Mouse (Mus musculus) forebrain, embryonic 10.5 days (tissue): ENCODE results near the gene Atp2a3. TPM values are rescaled to one million over a fixed set of nuclear protein-coding genes. Genes with fewer than 3 reads are reported as not detected.

Source experiments
- DNase-seq: peaks from one replicate; pipeline ENCODE4 v3.0.0-alpha.2; 2017; ENCODE audit warnings: low spot score; ENCODE audit errors: extremely low spot score
- H3K27ac ChIP-seq: fragments of 300-500 bp; sonication (generic); 2 replicates; pipeline ENCODE4 v1.5.1; 2016; ENCODE audit warnings: mild to moderate bottlenecking
- H3K27me3 ChIP-seq: fragments of 300-500 bp; sonication (generic); 2 replicates; pipeline ENCODE4 v1.6.1; 2016; ENCODE audit warnings: mild to moderate bottlenecking; ENCODE audit not compliant: poor library complexity, severe bottlenecking
- H3K36me3 ChIP-seq: fragments of 300-500 bp; sonication (generic); replicated peaks from 2 replicates; pipeline ENCODE4 v1.6.1; 2016; ENCODE audit warnings: mild to moderate bottlenecking, moderate library complexity
- H3K4me1 ChIP-seq: fragments of 300-500 bp; sonication (generic); 2 replicates; pipeline ENCODE4 v1.6.1; 2016
- H3K4me3 ChIP-seq: fragments of 300-500 bp; sonication (generic); 2 replicates; pipeline ENCODE4 v1.5.1; 2016; ENCODE audit warnings: mild to moderate bottlenecking, moderate library complexity
- H3K9me3 ChIP-seq: fragments of 300-500 bp; sonication (generic); 2 replicates; pipeline ENCODE4 v1.6.1; 2016; ENCODE audit warnings: mild to moderate bottlenecking, moderate library complexity
- WGBS: fragments of 180-500 bp; shearing (Covaris S2); methylation state at CpG from one replicate; pipeline ENCODE4 v1.1.7; 2016; 5-methylcytosine and 5-hydroxymethylcytosine counted together
- polyA plus RNA-seq: library from polyadenylated mRNA; unstranded; fragments of >200 nt; fragmentation: Nextera tagmentation; extraction: Ambion mirVana; gene quantifications from 2 replicates; pipeline ENCODE4 v1.2.1, GENCODE M21; 2016

Atp2a3 gene
- polyA plus RNA-seq, 1 experiment from 2014 or later: 1.6 TPM

DNA sequence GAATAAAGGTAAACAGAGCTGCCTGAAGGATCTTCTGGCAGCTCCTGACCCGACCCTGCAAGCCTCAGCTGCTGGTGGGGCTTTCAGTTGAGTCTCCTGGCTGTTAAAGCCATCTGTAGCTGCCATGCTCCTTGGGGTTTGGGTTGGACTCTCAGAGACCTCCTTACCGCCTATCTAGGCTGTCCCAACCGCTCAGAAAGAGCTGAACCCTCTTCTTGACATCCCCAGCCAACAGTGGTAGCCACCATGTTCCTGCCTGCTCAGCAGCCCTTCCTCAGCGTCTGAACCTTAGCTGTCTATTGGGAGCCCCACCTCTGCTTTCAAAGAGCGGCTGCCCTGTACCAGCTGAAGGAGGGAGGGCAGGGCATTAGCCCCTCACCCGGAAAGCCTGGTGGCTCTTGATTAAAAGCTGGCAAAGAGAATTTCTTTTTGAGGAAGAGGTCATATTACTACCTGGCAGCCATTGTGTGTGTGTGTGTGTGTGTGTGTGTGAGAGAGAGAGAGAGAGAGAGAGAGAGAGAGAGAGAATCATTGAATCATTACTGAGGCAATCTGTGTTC is 14.3 kb upstream of the Atp2a3 start:
- Histone ChIP-seq H3K4me3 (no peak overlapping the region), H3K4me1 (peaks cover 45% of the 10 kb centered on the region), H3K36me3 (no peaks in the 10 kb centered on the region), H3K9me3 (peaks cover 9% of the 10 kb centered on the region), H3K27ac (0 out of 2 replicates have a peak overlapping the region, but pooled peaks have one; percentile 12), H3K27me3 (peaks cover 1% of the 10 kb centered on the region; the same call in 1 of the 2 replicates)
- DNase-seq: no peak
- 58% methylated on average over 6 of the region's 6 CpGs for WGBS

DNA sequence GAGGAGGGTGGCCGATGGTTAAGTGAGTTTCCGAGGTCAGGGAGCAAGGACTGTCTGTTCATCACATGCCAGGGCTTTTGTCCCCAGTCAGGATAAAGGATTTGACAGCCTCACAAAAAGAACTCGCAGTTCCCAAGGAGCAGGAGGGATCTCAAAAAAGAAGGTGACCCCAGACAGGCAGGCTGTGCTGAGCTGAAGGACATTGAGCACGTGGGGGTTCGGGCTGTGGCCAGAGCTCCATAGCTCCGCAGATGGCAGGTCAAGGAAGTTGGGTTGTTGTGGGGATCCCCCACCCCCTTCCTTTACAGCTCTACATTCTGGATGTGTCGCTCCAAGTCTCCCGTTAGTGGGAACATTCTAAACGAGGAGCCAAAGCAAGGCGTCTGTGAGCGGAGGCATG is 13.1 kb upstream of the Atp2a3 start:
- Histone ChIP-seq H3K9me3 (peaks cover 9% of the 10 kb centered on the region), H3K27ac (0 out of 2 replicates have a peak overlapping the region, but pooled peaks have one; percentile 46), H3K4me3 (no peak overlapping the region), H3K4me1 (peaks cover 45% of the 10 kb centered on the region), H3K36me3 (no peaks in the 10 kb centered on the region), H3K27me3 (no peaks in the 10 kb centered on the region; the same call in none of the 2 replicates)
- 55% methylated on average over 11 of the region's 11 CpGs for WGBS
- DNase-seq: no peak

DNA sequence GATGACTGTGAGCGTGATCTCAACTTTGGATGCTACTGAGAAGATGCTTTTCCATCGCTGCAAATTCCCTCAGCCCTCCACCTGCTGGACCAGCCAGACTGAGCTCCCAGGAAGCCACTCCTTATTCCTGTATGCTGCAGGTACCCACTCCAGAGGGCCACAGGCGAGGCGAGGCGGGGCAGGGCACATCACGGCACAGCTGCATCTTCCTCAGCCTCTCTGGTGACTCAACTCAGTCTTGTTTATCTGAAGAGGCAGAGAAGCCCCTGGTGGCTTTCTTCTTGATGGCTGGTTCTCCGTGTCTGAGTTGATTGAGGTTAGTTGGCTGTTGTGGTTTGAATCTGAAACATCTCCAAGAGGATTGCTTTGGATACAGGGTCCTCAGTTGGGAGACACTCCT is 12.7 kb upstream of the Atp2a3 start:
- peaks cover 45% of the 10 kb centered on the region for H3K4me1 ChIP-seq
- H3K9me3 ChIP-seq: peaks cover 9% of the 10 kb centered on the region
- no peaks in the 10 kb centered on the region for H3K36me3 ChIP-seq
- no peaks in the 10 kb centered on the region; the same call in none of the 2 replicates for H3K27me3 ChIP-seq
- DNase-seq: no peak
- 0 out of 2 replicates have a peak overlapping the region, but pooled peaks have one; percentile 46 for H3K27ac ChIP-seq
- 75% methylated on average over 7 of the region's 7 CpGs for WGBS
- H3K4me3 ChIP-seq: no peak overlapping the region

DNA sequence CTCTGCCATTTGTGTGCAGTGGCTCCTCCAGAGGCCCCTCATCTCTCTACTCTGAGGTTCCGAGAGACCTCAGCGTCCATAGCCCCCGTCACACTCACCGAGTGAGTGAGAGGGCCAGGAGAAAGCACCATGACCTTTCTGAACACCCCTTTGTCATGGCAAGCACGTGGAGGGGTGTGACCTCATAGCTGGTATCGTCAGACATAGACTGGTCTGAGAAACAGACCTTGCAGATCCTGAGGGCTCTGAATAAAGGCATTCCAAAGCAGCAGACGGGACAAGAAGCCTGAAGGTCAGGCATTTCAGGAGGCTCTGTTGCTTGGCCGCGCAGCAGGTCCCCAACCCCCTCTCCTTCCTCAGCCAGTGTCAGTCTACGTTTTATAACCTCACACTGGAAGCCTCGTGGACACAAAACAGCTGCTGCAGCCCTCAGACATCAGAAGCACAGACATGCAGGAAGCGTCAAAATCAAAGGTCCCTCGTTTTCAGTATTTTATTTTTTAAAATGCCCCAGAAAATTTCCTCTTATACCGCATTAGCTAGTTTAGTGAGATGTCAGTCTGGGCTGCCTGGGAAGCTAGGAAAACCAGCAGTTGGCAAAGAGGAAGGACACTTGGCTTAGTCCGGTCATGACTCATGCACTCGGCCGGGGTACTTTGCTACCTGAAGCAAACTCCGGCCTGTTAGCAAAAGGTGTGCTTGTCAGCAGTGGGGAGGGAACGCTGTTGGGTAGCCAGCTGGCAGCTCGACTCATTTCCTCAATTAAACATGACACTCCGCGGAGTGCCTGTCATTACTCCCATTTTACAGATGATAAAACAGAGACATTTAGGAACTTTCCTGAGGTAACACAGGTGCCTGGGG is 9.6 kb upstream of the Atp2a3 start:
- peaks cover 28% of the 10 kb centered on the region for H3K4me1 ChIP-seq
- H3K27me3 ChIP-seq: no peaks in the 10 kb centered on the region; the same call in 1 of the 2 replicates
- no peak overlapping the region for H3K4me3 ChIP-seq
- H3K36me3 ChIP-seq: no peaks in the 10 kb centered on the region
- WGBS: 82% methylated on average over 22 of the region's 22 CpGs
- no peak overlapping the region for H3K27ac ChIP-seq
- DNase-seq: no peak
- H3K9me3 ChIP-seq: peaks cover 9% of the 10 kb centered on the region

DNA sequence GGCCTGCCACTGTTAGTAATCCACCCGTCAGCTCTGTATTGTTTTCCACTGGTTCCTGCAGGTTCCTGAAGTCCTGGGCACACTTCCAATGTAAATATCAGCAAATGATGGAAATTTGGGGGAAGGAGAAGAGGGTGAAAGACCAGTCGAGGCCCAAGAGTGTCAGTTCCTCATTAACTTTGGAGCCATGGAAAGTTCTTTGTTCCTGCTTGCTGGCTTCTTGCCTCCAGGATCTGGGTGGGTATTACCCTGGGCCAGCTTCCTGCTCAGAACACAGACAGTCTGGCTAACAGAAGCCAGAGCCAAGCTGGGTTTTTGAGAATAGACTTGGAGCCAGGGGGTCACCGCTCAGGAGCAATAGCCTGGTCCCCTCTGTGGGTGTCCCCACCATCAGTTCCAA is 8.7 kb upstream of the Atp2a3 start:
- Histone ChIP-seq H3K27ac (no peak overlapping the region), H3K4me3 (no peak overlapping the region), H3K27me3 (no peaks in the 10 kb centered on the region; the same call in 1 of the 2 replicates), H3K9me3 (peaks cover 9% of the 10 kb centered on the region), H3K4me1 (peaks cover 19% of the 10 kb centered on the region), H3K36me3 (no peaks in the 10 kb centered on the region)
- no peak for DNase-seq
- WGBS: 80% methylated on average over 3 of the region's 3 CpGs

DNA sequence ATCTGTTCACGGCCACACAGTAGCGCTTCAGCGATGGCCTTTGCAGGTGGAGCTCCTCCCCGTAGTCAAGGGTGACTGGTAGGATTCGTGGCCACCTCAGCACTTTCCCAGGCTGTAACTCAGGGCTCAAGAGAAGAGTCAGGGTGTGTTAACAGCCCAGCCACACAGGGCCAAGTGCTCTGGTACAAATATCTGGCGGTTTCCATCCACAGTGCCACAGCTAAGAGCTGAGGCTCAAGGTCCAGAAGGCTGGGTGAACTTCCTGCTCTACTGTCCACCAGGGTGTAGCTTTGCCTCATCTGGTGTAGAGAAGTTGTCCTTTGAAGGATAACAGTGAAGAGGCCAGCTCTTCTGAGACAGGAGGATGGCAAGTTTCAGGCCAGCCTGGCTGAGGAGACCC is 8.3 kb upstream of the Atp2a3 start:
- Histone ChIP-seq H3K4me3 (no peak overlapping the region), H3K9me3 (peaks cover 9% of the 10 kb centered on the region), H3K36me3 (no peaks in the 10 kb centered on the region), H3K27me3 (no peaks in the 10 kb centered on the region; the same call in 1 of the 2 replicates), H3K4me1 (peaks cover 15% of the 10 kb centered on the region), H3K27ac (no peak overlapping the region)
- 93% methylated on average over 6 of the region's 6 CpGs for WGBS
- DNase-seq: no peak

DNA sequence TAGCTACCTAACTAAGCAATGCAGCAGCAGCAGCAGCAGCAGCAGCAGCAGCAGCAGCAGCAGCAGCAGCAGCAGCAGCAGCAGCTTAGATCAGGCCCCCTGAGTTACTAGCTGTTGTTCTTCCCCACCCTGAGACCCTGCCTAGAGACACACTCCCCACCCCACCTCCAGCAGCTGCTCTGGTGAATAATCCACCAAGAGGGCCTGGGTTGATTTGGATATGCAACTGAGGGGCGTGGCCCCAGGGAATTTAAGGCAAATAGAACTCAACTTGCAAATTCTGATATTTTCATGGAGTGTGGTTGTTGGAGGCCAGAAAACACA is 7.9 kb upstream of the Atp2a3 start:
- peaks cover 1% of the 10 kb centered on the region for H3K27me3 ChIP-seq
- WGBS: 79% methylated on average over 1 of the region's 1 CpGs
- no peak overlapping the region for H3K4me3 ChIP-seq
- H3K4me1 ChIP-seq: peaks cover 11% of the 10 kb centered on the region; the same call in 1 of the 2 replicates
- no peak overlapping the region for H3K27ac ChIP-seq
- H3K9me3 ChIP-seq: peaks cover 9% of the 10 kb centered on the region
- no peaks in the 10 kb centered on the region for H3K36me3 ChIP-seq
- DNase-seq: no peak

DNA sequence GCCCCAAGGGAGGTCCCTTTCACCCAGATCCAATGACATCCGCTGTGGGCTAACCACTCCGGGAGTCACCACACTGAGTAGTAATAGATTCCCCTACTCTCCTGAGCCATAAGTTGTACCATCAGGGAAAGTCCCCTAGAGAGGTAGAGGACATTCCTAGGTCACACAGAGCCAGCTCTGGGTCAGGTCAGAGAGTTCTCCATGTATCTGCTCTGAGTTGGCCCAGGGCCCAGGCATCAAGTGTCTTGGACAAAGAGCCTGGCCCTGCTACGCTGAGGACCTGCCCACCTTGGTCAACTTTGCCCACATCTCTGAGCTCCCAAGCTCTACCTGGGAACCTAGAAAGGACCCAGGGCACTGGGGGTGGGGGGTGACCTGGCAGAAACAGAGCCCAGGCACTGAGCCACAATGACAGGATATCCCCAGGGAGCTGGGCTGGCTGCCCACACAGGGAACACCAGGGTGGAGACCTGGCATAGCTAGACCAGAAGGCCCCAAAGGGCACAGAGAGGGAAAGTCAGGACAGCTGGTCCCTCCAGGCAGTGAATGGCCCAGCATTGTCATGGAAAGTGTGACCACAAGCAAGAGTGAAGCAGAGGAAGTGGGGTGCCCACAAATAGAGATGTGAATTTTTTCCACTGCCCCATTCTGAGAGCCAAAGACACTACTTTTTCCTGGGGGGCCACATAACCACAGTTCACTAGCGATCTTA is 7.4 kb upstream of the Atp2a3 start:
- H3K9me3 ChIP-seq: peaks cover 9% of the 10 kb centered on the region
- DNase-seq: no peak
- WGBS: 88% methylated on average over 4 of the region's 4 CpGs
- H3K27me3 ChIP-seq: peaks cover 7% of the 10 kb centered on the region
- no peaks in the 10 kb centered on the region for H3K36me3 ChIP-seq
- H3K4me1 ChIP-seq: 0 out of 2 replicates have a peak, but pooled peaks cover 9% of the 10 kb centered on the region
- no peak overlapping the region for H3K4me3 ChIP-seq
- H3K27ac ChIP-seq: no peak overlapping the region

DNA sequence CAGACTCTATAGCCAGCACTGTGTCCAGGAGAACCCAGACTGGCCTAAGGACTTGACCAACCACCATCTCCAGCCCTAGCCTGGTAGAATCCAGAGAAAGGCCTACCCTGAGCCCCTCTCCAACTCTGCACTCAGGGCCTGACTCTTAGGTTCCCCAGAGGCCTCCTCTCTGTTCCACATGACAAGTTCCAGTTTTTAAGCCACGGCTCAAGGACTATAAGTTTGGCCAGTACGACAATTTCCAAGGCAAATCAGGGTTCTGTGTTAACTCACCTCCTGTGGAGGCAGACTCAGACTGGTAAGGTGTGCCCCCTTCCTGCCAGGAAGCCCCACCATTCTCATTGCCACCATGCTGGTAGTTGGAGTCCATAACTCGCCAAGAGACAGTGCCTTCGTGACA is 6.8 kb upstream of the Atp2a3 start:
- H3K9me3 ChIP-seq: peaks cover 9% of the 10 kb centered on the region
- H3K27me3 ChIP-seq: peaks cover 13% of the 10 kb centered on the region
- no peak overlapping the region for H3K4me3 ChIP-seq
- 0 out of 2 replicates have a peak, but pooled peaks cover 9% of the 10 kb centered on the region for H3K4me1 ChIP-seq
- no peak overlapping the region for H3K27ac ChIP-seq
- no peaks in the 10 kb centered on the region for H3K36me3 ChIP-seq
- DNase-seq: no peak
- WGBS: 87% methylated on average over 4 of the region's 4 CpGs

DNA sequence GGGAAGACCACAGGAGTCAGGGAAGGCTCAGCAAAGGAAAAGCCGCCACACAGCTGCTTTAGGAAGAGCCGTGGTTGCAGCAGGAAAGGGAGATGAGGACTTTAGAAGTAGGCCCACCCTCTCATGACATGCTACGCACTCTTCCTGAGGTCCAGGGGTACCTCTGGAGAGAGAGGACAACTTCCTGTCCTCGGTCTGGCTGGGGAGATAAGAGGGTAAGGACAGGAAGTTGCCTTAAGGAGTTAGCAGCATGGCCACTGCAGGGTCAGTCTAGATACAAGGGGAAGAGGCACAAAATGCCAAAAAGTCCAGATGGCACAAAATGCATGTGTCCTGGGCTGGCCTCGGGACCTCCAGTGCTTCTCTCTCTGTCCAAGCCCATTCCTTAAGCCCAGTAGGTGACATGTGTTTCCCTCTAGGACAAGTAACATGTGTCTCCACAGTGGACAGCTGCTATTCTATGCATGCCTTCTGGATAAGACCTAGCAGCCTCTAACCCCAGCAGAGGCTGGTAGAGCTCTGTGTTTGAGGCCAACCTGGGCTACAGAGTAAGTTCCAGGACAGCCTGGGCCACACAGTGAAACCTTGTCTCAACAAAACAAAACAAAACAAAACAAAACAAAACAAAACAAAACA is 5.5 kb upstream of the Atp2a3 start:
- no peak overlapping the region for H3K27ac ChIP-seq
- H3K4me1 ChIP-seq: peaks cover 11% of the 10 kb centered on the region
- no peak overlapping the region for H3K4me3 ChIP-seq
- peaks cover 2% of the 10 kb centered on the region; the same call in 1 of the 2 replicates for H3K9me3 ChIP-seq
- 72% methylated on average over 5 of the region's 5 CpGs for whole genome bisulfite sequencing
- no peak for DNase-seq
- H3K27me3 ChIP-seq: peaks cover 25% of the 10 kb centered on the region
- H3K36me3 ChIP-seq: no peaks in the 10 kb centered on the region

DNA sequence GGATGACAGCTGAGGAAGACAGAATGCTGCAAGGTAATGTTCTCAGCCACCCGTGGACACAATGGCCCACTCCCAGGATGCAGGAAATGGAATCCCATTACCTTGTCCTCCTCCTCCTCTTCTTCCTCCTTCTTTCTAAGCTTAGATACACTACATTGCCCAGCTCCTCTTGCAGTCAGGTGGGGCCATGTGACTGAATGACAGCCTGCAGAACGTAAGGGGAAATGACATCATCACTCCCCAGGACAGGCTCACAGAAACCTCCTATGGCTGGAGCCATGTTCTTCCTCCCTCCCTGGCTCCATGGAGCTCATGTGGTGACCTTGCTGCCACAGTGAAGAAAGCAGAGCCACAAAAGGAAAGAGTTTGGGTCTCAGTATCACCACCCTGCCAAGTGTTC is 3.7 kb upstream of the Atp2a3 start:
- no peak for DNase-seq
- Histone ChIP-seq H3K4me1 (peaks cover 14% of the 10 kb centered on the region), H3K27ac (no peak overlapping the region), H3K27me3 (peaks cover 44% of the 10 kb centered on the region), H3K36me3 (no peaks in the 10 kb centered on the region), H3K4me3 (no peak overlapping the region), H3K9me3 (no peaks in the 10 kb centered on the region)
- WGBS: 78% methylated on average over 2 of the region's 2 CpGs

DNA sequence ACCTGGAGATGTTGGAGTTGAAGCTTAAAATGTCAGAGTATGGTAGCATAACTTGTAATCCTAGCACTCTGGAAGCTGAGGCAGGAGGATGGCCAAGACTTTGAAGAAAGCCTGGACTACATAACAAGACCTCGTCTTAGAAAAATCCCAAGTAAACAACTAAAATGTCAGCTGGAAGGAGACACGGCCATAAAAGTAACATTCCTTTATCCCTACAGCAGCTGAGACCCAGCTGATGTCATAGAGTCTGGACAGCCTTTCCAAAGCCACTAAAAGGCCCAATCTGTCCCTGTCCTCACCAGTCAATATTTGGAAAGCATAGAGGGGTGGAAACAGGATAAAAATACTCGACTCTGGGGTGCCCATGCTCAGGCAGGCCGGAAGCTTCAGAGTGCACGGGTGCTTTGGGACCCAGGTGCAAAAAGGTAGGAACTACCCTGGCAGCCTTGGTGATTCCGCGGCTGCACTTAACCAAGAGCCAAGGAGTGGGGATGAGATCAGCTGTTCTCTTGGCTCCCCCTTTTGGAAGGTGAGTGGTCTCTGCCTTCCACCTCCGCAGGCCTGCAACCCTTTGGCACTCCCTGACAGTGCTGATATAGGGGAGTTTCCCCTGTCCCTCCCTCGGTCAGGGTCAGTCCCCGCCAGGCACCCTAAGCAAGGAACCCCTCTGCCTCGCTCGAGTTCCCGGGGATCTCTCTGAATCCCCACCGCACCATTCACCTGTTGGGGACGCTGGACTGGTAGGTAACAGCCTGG is 867 bp upstream of the Atp2a3 start:
- no peaks in the 10 kb centered on the region for H3K36me3 ChIP-seq
- no peak overlapping the region; the same call in 1 of the 2 replicates for H3K4me3 ChIP-seq
- H3K9me3 ChIP-seq: no peaks in the 10 kb centered on the region
- no peak for DNase-seq
- H3K4me1 ChIP-seq: peaks cover 14% of the 10 kb centered on the region
- peaks cover 66% of the 10 kb centered on the region for H3K27me3 ChIP-seq
- H3K27ac ChIP-seq: no peak overlapping the region
- WGBS: 15% methylated on average over 15 of the region's 15 CpGs
